Comparison of ENCODE assay signal across 25 mouse cellular contexts in the genomic region with DNA sequence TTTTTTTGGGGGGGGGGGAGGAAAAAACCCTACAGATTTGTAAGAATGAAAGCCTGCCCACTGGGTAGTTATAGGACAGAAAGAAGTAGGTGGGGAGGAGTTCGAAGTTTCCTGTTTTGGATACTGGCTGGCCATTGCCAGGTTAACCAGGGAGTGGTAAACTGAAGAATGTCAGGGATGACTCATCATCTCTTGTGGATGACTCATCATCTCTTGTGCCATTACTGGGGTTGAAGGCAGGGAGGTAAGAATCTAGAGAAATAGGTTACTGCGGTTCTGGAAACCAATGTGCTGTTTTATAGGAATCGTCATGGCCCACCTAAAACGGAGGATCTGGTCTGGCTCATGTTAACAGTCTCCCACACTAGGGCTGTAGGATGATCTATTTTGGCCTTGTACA. TPM values are rescaled to one million over a fixed set of nuclear protein-coding genes. Genes with fewer than 3 reads are reported as not detected.
DNase-seq lines count a peak whose midpoint lies in the region; ATAC-seq and TF ChIP-seq lines count a peak whose summit lies in the region.
"Had no signal": no experiment of that assay in that cellular context is flagged by ENCODE, and none has a peak within 500 bp of the region (broad histone marks: within the 10 kb centered on the region; RNA-seq: fewer than 3 reads in every experiment).

No protein-coding gene starts in this region.

- H3K27ac ChIP-seq in CH12.LX (ENCODE audit: insufficient read depth, low read depth): no peak overlapping the region
- H3K27ac ChIP-seq in thymus, adult 2 months (ENCODE audit: control insufficient read depth, insufficient read depth, low read length): no peak overlapping the region
- no peak overlapping the region for H3K27ac ChIP-seq in gastrocnemius, adult 2 months
- H3K27ac ChIP-seq: embryonic facial prominence, embryonic 13.5 days; forebrain, embryonic 12.5 days; heart, embryonic 13.5 days; hindbrain, embryonic 13.5 days; hindbrain, postnatal 0 days; intestine, embryonic 15.5 days had no signal

- no peak for TF ChIP-seq RAD21 in CH12.LX (IDR thresholded peaks at IDR 0.05; ENCODE audit: low read depth, low read length)

- no peaks in the 10 kb centered on the region for H3K79me2 ChIP-seq in CH12.LX (replicated peaks; ENCODE audit: control insufficient read depth, extremely low read depth, insufficient read depth, poor library complexity, severe bottlenecking)

- TF ChIP-seq POLR2A in CH12.LX (IDR thresholded peaks at IDR 0.05; ENCODE audit: low read depth, low read length): no peak
- TF ChIP-seq POLR2A in thymus, adult 2 months (IDR thresholded peaks at IDR 0.05; ENCODE audit: control insufficient read depth, extremely low read depth, insufficient read depth, low read length, poor library complexity): no peak

- TF ChIP-seq CTCF in CH12.LX (conservative IDR thresholded peaks at IDR 0.05 in 1 of 2, IDR thresholded peaks at IDR 0.05 in 1 of 2; ENCODE audit: low read depth in 2 of 2, low read length in 2 of 2): no peak
- TF ChIP-seq CTCF in thymus, adult 2 months (IDR thresholded peaks at IDR 0.05; ENCODE audit: borderline replicate concordance, control insufficient read depth, extremely low read depth, insufficient read depth, low read length, poor library complexity): no peak
- no peak for TF ChIP-seq CTCF in gastrocnemius, adult 2 months (IDR thresholded peaks at IDR 0.05)

- H3K4me1 ChIP-seq in CH12.LX (ENCODE audit: control insufficient read depth in 1 of 2, insufficient read depth in 2 of 2): no peaks in the 10 kb centered on the region
- H3K4me1 ChIP-seq in thymus, adult 2 months (replicated peaks; ENCODE audit: control insufficient read depth, insufficient read depth, low read length): no peaks in the 10 kb centered on the region
- H3K4me1 ChIP-seq: embryonic facial prominence, embryonic 13.5 days; forebrain, embryonic 12.5 days; hindbrain, embryonic 13.5 days; intestine, embryonic 15.5 days had no signal

- intact Hi-C loops in heart, postnatal 36 days (cut with DNase I): no loop called here
- intact Hi-C loops in gastrocnemius, adult 2 months (cut with DNase I): no loop called here

- DNase-seq in heart, adult 11 months: peak; percentile 71
- no peak for DNase-seq in heart, postnatal 36 days
- no peak for DNase-seq in CH12.LX (ENCODE audit: extremely low read depth)
- peak; percentile 50 for DNase-seq in Muller cell, postnatal 12 days (ENCODE audit: inconsistent ontology term)
- no peak for DNase-seq in kidney, postnatal 36 days
- no peak for DNase-seq in thymus, adult 2 months
- DNase-seq in gastrocnemius, adult 2 months: no peak
- DNase-seq: adrenal gland, adult 2 months; adrenal gland, postnatal 36 days; cerebellum, adult 11 months; cerebellum, adult 9-10 months; cerebellum, postnatal 36 days; gastrocnemius, postnatal 14 days; heart, postnatal 4 days; kidney, adult 2 months had no signal

- H3K4me3 ChIP-seq in CH12.LX (replicated peaks in 1 of 3; ENCODE audit: low read depth in 2 of 3, low read length in 2 of 3, poor library complexity in 1 of 3): no peak overlapping the region
- no peak overlapping the region for H3K4me3 ChIP-seq in thymus, adult 2 months (ENCODE audit: control insufficient read depth, insufficient read depth, low read length)
- no peak overlapping the region for H3K4me3 ChIP-seq in gastrocnemius, adult 2 months
- H3K4me3 ChIP-seq: embryonic facial prominence, embryonic 13.5 days; forebrain, embryonic 12.5 days; heart, embryonic 13.5 days; hindbrain, embryonic 13.5 days; intestine, embryonic 15.5 days had no signal

- in situ Hi-C loops in CH12.LX (cut with MboI; ENCODE audit: low pct_ligation_motif_present, low pct_unique_long_range_greater_than_20kb, low sequenced_read_pairs): no loop called here

- dilution Hi-C loops in CH12.LX (cut with MboI; ENCODE audit: extremely low pct_ligation_motif_present, extremely low pct_unique_long_range_greater_than_20kb, low sequenced_read_pairs): no loop called here

- H3K4me2 ChIP-seq in CH12.LX (ENCODE audit: insufficient read depth, low read depth, poor library complexity, severe bottlenecking): no peak overlapping the region
- H3K4me2 ChIP-seq: embryonic facial prominence, embryonic 13.5 days; forebrain, embryonic 12.5 days; heart, embryonic 13.5 days; hindbrain, embryonic 13.5 days; intestine, embryonic 15.5 days had no signal

- peak; percentile 29; the same call in 1 of the 2 replicates for TF ChIP-seq EP300 in CH12.LX (IDR thresholded peaks at IDR 0.05; ENCODE audit: low read length)

- no peaks in the 10 kb centered on the region for H3K9me3 ChIP-seq in CH12.LX (replicated peaks; ENCODE audit: low read length)
- H3K9me3 ChIP-seq: embryonic facial prominence, embryonic 13.5 days; forebrain, embryonic 12.5 days; heart, embryonic 13.5 days; hindbrain, embryonic 13.5 days; intestine, embryonic 15.5 days had no signal

- H3K9ac ChIP-seq in CH12.LX (ENCODE audit: insufficient read depth, low read depth): no peak overlapping the region
- H3K9ac ChIP-seq: embryonic facial prominence, embryonic 13.5 days; forebrain, embryonic 12.5 days; heart, embryonic 13.5 days; hindbrain, embryonic 13.5 days; intestine, embryonic 15.5 days had no signal

- ATAC-seq in granulocyte monocyte progenitor cell, adult 5-6 weeks (replicated peaks; ENCODE audit: poor library complexity, severe bottlenecking): peak; percentile 20
- ATAC-seq: CD4-positive, CD25-positive, alpha-beta regulatory T cell, adult 4 months; forebrain, embryonic 16.5 days; hindbrain, postnatal 0 days; intestine, embryonic 15.5 days; Patski had no signal

- H3K36me3 ChIP-seq in CH12.LX (replicated peaks in 1 of 2; ENCODE audit: control insufficient read depth in 1 of 2, insufficient read depth in 1 of 2, low read length in 1 of 2): no peaks in the 10 kb centered on the region
- H3K36me3 ChIP-seq in thymus, adult 2 months (ENCODE audit: control insufficient read depth, insufficient read depth, low read length): no peaks in the 10 kb centered on the region
- H3K36me3 ChIP-seq: embryonic facial prominence, embryonic 13.5 days; forebrain, embryonic 12.5 days; heart, embryonic 13.5 days; hindbrain, embryonic 13.5 days; intestine, embryonic 15.5 days had no signal

- H3K27me3 ChIP-seq in CH12.LX (replicated peaks): peaks cover 44% of the 10 kb centered on the region
- no peaks in the 10 kb centered on the region for H3K27me3 ChIP-seq in thymus, adult 2 months (ENCODE audit: control insufficient read depth, insufficient read depth, low read length)
- H3K27me3 ChIP-seq: forebrain, embryonic 12.5 days; heart, embryonic 13.5 days; hindbrain, embryonic 13.5 days; intestine, embryonic 15.5 days; Patski had no signal

- 92% methylated on average over 4 of the region's 4 CpGs for WGBS in thymus, adult 2 months

TF ChIP-seq in CH12.LX, 34 proteins besides CTCF, POLR2A, EP300 and RAD21:
- TF ChIP-seq NELFE (IDR thresholded peaks at IDR 0.05; ENCODE audit: low read depth, low read length) (no peak), JUND (conservative IDR thresholded peaks at IDR 0.05; ENCODE audit: low read depth, low read length) (peak; percentile 74), TBP (conservative IDR thresholded peaks at IDR 0.05; ENCODE audit: low read depth, low read length) (no peak), JUN (IDR thresholded peaks at IDR 0.05; ENCODE audit: insufficient read depth, low read depth, low read length) (peak; percentile 57), MAFK (IDR thresholded peaks at IDR 0.05; ENCODE audit: insufficient replicate concordance, low read length) (peak; percentile 65; the same call in 1 of the 2 replicates)
TF ChIP-seq in CH12.LX: peak in this region for 3.

RNA-seq across cellular contexts. Expression of a gene that starts 28.8 kb away (rescaled TPM):
- under 1 TPM; 0.41 to 0.69 TPM for total RNA-seq in heart, postnatal 36 days (2021)
- total RNA-seq in CH12.LX (2012; rRNA removed): not detected in 2 replicates
- not detected in 2 replicates for total RNA-seq in CH12.LX (2014; rRNA removed)
- polyA plus RNA-seq in CH12.LX (2012; ENCODE audit: insufficient read length, low read depth): not detected in 2 replicates
- total RNA-seq in granulocyte monocyte progenitor cell, adult 5-6 weeks (2014; fragmentation: Nextera tagmentation): not detected in 2 replicates
- 0.04 TPM in 1 of 2 replicates, not detected in the other for total RNA-seq in granulocyte monocyte progenitor cell, adult 5-6 weeks (2017)
- polyA plus RNA-seq in thymus, adult 2 months (2012; rRNA removed): 0.20 and 0.57 TPM in 2 replicates
- total RNA-seq in gastrocnemius, adult 2 months (2021): not detected
- total RNA-seq: gastrocnemius, postnatal 14 days had no signal
- polyA plus RNA-seq: CD4-positive, CD25-positive, alpha-beta regulatory T cell, adult 4 months; embryonic facial prominence, embryonic 13.5 days; forebrain, embryonic 12.5 days; forebrain, embryonic 16.5 days had no signal

Comparison
In these comparisons a context has a peak if more than half of its experiments do, and no peak if none do; other contexts are left out.
1. DNase-seq: peak in heart, adult 11 months (single experiment) and Muller cell, postnatal 12 days (single experiment); none in heart, postnatal 36 days (0 of 2), CH12.LX (single experiment), kidney, postnatal 36 days (0 of 2), thymus, adult 2 months (single experiment) and gastrocnemius, adult 2 months (single experiment).